Mouse (Mus musculus) T-helper 2 cell (primary cell): Measurements from ENCODE around the gene Zkscan5.

Experiments used
- in situ Hi-C: fragments of 300-600 bp; cut with MboI, MseI; formaldehyde crosslinking; loops from one replicate; pipeline ENCODE4 v1.15.1; 2025; ENCODE audit warnings: high pct_unique_total_duplicates

Gene Zkscan5

DNA sequence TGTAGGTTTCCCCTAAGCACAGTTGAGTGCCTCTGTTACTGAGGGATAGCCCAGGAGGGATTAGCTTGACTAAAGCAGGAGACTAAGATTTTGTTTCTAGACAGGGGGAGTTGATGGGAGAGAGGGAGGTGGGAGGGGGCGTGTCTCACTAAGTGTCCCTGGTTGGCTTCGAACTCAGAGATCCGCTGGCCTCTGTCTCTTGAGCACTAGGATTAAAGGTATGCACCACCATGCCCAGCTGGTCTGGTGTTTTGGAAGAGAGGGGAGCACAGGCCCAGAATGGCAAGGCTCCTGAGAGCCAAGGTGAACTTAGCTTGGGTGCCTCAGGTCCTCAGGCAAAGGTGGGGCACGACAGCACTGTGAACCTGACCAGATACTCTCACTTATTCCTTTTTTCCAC, 7.0 kb downstream of the Zkscan5 start:
- in situ Hi-C loops = loop anchor here (25.0 kb wide), 1 partner anchor 849 kb away; the partner anchor contains the start of gene Baiap2l1

GRCm38 (mm10) chr5:145212216-145212615, 7.9 kb downstream of the Zkscan5 start:
- in situ Hi-C loops = loop anchor here (25.0 kb wide), 1 partner anchor 850 kb away; the partner anchor contains the start of gene Baiap2l1

DNA sequence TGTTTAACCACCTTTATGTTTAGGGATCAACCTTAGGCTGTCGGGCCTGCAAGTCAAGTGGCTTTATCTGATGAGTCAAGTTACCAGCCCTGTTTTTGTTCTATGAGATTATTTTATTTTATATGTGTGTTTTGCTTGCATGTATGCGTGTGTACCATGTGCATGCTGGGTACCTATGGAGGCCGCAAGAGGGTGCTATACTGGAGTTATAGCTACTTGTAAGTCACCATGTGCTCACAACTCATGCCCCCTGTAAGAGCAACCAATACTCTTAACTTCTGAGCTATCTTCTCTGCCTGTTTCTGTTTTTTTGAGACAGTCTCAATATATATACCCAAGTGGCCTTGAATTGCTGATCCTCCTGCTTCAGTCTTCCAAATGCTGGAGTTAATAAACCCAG, 9.1 kb downstream of the Zkscan5 start:
- in situ Hi-C loops = loop anchor here (25.0 kb wide), 1 partner anchor 851 kb away; the partner anchor contains the start of gene Baiap2l1

- in situ Hi-C loops = loop anchor here (25.0 kb wide), 1 partner anchor 852 kb away; the partner anchor contains the start of gene Baiap2l1
These were observed 10.3 kb downstream of the Zkscan5 start for GRCm38 (mm10) chr5:145214679-145215078.

GRCm38 (mm10) chr5:145217746-145218145, 13.4 kb downstream of the Zkscan5 start:
- in situ Hi-C loops = loop anchor here (25.0 kb wide), 1 partner anchor 855 kb away; the partner anchor contains the start of gene Baiap2l1

DNA sequence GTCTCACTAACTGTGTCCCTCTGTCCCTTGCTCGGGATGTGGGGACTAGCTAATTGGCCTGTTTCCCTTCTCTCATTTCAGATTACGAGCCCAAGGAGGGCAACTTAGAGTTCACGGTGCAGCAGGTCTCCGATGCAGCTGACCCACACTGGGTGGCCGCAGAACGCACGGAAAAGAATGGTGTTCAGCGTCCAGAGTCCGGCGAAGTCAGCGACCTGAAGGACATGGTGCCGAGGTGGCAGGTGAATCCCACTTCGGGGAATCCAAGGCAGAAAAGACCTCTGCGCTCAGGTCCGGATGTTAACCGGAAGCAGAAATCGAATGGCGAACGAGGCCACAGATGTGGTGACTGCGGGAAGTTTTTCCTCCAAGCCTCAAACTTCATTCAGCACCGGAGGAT, 13.8 kb downstream of the Zkscan5 start:
- in situ Hi-C loops = loop anchor here (25.0 kb wide), 1 partner anchor 856 kb away; the partner anchor contains the start of gene Baiap2l1

DNA sequence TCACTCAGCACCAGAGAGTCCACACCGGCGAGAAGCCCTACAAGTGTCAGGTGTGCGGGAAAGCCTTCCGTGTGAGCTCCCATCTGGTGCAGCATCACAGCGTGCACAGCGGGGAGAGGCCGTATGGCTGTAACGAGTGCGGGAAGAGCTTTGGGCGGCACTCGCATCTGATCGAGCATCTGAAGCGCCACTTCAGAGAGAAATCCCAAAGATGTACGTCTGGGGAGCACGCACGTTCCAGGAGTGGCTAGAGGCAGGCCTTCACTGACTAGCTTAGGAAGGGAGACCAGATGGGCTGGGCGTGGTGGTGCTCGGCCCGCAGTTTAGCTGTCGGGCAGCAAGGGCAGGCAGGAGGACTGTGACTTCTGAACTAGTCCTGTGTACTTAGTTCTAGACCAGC, 14.3 kb downstream of the Zkscan5 start:
- in situ Hi-C loops = loop anchor here (25.0 kb wide), 1 partner anchor 856 kb away; the partner anchor contains the start of gene Baiap2l1

- in situ Hi-C loops = loop anchor here (25.0 kb wide), 1 partner anchor 858 kb away; the partner anchor contains the start of gene Baiap2l1
These were observed 15.6 kb downstream of the Zkscan5 start for GRCm38 (mm10) chr5:145219981-145220380.

GRCm38 (mm10) chr5:145222840-145223239, 18.5 kb downstream of the Zkscan5 start:
- in situ Hi-C loops = loop anchor here (25.0 kb wide), 1 partner anchor 861 kb away; the partner anchor contains the start of gene Baiap2l1

GRCm38 (mm10) chr5:145223395-145223794, 19.0 kb downstream of the Zkscan5 start:
- in situ Hi-C loops = loop anchor here (25.0 kb wide), 1 partner anchor 861 kb away; the partner anchor contains the start of gene Baiap2l1

GRCm38 (mm10) chr5:145226453-145226852, 22.1 kb downstream of the Zkscan5 start:
- in situ Hi-C loops = loop anchor here (5.0 kb wide), 1 partner anchor 56 kb away; the partner anchor contains the start of gene Zscan25

DNA sequence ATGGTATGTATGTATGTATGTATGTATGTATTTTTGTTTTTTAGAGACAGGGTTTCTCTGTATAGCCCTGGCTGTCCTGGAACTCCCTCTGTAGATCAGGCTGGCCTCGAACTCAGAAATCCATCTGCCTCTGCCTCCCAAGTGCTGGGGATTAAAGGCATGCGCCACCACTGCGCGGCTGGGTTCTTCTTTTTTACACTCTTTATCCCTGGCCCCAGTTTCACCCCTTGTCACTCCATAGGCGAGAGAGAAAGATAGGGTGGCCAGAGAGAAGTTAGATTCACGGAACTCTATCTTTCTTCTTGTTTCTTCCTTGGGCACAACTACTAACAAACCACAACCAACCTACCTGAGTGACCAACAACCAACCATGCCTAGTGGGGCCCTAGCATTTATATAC, 24.9 kb downstream of the Zkscan5 start:
- in situ Hi-C loops = loop anchor here (5.0 kb wide), 1 partner anchor 53 kb away; the partner anchor contains the start of gene Zscan25

DNA sequence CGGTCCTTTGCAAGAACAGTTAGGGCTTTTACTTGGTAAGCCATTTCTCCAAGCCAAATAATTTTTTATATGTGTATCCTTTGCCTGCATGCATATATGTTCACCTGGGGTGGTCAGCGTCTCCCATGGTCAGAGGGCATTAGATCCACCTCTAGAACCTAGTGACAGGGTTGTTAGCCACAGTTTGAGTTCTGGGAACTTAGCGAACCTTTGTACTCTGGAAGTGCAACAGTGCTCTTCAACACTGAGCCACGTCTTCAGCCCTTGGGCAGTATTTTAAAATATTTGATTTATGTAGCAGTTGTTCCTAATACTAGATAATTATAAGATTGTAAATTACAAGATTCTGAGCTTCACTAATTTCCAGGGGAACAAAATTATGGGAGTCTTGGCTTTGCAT, 26.3 kb downstream of the Zkscan5 start:
- in situ Hi-C loops = no loop called here

GRCm38 (mm10) chr5:145231367-145231871, 27.1 kb downstream of the Zkscan5 start, which contains the start of gene Zfp655:
Gene Zfp655 (plus strand): TSS chr5:145231715.
- in situ Hi-C loops = no loop called here

- in situ Hi-C loops = no loop called here
These were observed 27.6 kb downstream of the Zkscan5 start for GRCm38 (mm10) chr5:145231893-145232411.

DNA sequence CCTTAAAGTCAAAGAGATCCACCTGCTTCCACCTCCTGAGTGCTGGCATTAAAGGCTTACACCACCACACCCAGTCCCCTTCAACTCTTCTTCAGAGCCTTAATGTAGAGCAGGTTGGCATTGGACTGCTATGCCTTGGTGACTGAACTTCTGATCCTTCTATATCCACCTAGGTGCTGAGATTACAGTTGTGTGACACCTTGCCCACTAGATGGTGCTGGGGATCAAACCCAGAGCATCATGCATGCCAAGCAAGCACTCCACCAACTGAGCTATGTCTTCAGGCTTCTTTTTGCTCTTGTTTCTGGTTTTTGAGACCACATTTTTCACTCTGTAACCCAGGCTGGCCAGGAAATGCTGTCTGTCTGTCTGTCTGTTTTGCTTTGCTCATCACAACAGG, 30.3 kb downstream of the Zkscan5 start:
- in situ Hi-C loops = no loop called here

DNA sequence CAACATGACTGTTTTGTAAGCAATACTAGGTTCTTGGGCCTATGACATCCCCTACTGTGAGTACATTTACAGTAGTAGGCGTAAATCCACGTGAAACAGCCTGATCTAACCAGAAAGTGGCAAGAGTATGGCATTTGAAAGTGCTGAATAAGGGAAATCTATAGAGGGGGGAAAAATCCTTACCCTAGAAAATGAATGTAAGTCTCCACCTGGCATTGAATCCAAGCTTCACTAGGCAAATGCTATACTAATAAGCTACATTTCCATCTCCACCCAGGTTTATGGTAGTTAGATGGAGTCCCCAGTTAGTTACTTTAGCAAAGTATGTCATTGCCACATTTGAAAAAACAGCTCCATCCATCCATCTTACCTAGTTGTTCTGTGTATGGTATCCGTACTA, 45.2 kb downstream of the Zkscan5 start:
- in situ Hi-C loops = no loop called here
